Mouse (Mus musculus) liver, embryonic 14.5 days (tissue): ENCODE measurements around the gene Ush1g.
A peak's percentile ranks its signal among the peaks of the same experiment; 100 is the strongest.

Experiments used
- CTCF ChIP-seq: IDR thresholded peaks from 2 replicates; pipeline ENCODE4 v1.5.1; 2016; ENCODE audit warnings: antibody characterized with exemption, low read depth, control low read depth
- EP300 ChIP-seq: IDR thresholded peaks from 2 replicates; pipeline ENCODE4 v1.6.1; 2016; ENCODE audit warnings: antibody characterized with exemption, low read depth

GRCm38 (mm10) chr11:115297214-115297826, 24.5 kb downstream of the Ush1g start, which contains the start of gene Fads6:
- TF ChIP-seq CTCF (peak; percentile 54), EP300 (no peak)
